Mouse (Mus musculus) fat pad, adult 2 months (tissue): ENCODE measurements around the gene Xpnpep3.

ENCODE experiments used
- DNase-seq: peaks from one replicate; pipeline ENCODE4 v3.0.0-alpha.2; 2011; ENCODE audit warnings: low read depth, low spot score; ENCODE audit errors: extremely low read depth

Gene Xpnpep3

DNA sequence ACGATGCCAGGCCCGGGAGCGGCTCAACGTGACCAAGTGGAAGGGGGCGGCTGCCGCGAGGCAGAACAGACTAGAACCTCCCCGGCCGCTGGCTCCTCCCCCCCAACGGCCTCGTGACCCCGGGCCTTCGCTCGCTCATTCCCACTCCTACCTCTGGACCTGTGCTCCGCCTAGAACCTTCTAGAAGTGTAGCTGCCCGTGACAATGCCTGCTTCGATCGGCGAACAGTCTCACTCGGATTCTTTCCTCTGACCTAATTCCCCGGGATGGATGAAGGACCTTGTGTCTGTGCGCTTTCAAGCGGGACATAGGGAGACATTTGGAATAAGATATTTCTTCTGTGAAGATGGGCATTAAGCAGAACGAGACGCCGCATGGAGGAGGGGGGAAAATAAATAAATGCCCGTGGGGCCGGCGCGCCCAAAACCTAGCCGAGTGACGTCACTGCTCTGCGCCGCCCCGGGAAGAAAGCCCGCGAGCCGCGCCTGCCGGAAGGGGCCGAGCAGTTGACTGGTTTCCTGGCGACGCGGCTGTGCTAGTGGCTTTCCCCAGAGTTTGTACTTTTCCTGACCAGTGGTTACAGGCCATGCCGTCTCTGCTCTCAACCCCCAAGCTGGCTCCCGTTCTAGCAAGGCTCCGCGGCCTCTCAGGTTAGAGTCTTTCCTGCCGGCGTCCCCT is at the start of gene Xpnpep3, which contains the start of gene St13:
TSS of gene Xpnpep3 (plus strand) at position 501 of the 678 bp plus-strand sequence.
TSS of gene St13 (minus strand) at position 440 of the 678 bp plus-strand sequence.
- no peak for DNase-seq

DNA sequence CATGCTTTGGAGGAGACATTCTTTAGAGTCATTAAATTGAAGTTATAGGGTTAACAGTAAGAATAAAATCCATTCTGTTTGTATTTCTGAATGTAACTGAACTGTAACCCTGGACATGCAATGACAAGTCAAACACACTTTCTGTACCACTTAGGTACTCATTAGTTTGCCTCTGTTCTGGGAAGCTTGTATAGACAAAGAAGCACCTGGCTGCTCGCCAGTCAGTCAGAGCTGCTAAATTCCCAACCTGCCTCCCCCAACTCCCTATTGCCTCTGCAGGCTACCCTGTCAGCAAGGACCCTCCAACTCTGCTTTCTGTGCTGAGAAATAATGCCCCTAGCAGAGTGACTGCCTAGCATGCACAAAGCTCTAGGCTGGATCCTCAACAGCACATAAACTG is 49.5 kb upstream of the Xpnpep3 start:
- DNase-seq = no peak

DNA sequence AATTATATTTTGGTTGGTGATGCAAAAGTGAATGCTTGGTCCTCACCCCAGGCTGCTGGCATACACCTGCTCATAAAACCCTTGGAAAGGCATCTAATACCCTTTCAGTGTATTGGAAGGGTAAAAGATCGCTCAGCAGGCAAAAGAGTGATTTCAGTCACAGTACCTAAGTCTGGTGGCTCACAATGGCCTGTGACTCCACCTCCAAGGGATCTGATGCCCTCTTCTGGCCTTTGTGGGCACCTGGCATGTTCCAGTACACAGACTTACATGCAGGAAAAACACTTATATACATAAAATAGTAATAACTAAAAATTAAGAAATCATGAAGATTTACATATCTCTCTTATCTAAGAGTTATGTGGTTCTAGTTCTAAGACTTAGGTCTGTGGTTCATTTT is 47.3 kb upstream of the Xpnpep3 start:
- no peak for DNase-seq

DNA sequence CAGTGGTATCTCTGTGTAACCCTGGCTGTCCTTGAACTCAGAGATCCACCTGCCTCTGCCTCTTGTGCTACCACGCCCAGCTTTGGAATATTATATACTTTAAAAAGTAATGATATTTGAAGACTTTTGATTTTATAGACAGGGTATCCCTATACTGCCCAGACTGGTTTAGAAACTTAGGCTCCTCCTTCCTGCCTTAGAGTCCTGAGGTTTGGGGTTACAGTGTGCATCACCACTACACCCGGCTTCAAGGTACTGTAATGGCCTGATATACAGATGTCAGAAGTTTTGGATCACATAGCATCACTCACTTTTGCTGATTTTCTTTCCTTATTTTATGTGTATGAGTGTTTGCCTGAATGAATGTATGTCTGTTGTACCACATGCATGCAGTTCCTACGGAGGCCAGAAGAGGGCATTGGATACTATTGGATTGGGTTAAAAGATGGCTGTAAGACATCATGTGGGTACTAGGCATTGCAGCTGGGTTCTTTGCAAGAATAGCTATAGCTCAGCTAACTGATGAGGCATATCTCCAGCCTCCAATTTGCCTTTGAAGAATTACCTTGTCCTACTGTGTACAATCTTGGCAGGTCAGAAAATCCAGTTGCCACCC is 44.7 kb upstream of the Xpnpep3 start:
- DNase-seq = no peak

DNA sequence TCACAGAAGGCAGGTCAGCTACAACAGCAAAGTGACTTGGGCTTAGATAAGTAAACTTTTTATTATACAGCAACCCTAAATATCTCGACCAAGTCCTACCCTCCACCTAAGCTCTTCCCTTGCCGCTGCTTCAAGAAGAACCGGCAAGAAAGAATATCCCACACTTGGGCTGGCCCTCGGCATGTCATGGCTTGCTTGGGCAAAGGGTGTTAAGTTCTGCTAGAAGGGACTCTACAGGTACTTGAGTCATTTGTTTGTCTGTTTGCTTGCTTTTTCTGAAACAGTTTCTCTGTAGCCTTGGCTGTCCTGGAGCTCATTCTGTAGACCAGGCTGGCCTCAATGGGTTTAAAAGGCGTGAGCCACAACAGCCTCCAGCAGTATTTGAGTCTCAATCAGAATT is 43.0 kb upstream of the Xpnpep3 start:
- DNase-seq = no peak

DNA sequence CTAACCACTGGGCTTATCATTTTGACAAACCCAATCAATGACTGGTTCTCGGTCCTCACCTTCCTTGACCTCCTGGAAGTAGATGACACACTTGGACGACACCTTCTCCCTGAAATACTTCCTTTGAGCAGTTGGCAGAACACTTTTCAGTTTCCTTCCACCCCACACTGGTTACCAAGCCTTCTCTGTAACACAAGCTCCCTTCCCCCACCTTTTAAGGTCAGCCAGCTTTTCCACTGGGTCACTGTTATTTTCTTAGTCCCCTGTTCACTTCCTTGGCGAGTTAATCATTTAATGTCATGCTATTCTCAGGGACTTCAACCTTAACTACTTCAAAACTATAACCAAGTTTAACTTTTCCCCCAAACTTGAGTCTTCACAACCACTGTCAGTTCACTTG is 41.0 kb upstream of the Xpnpep3 start:
- DNase-seq = no peak

DNA sequence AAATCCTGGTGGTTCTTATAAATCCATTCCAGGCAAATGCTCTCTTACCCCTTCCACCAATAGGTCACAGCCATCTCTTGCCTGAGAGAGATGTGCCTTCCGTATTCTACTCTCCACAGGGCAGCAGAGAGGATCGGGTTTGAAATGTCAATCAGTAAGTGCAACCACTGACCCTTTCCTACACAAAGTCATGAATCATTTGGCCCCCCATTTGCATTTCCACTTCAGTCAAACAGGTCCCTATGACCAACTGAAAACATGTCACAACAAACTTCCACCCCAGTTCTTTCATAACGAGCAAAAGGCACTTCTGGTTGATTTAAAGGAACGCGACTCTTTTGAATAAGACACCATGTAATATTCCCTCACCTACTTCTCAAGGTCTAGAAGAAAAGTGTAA is 40.5 kb upstream of the Xpnpep3 start:
- DNase-seq = no peak

DNA sequence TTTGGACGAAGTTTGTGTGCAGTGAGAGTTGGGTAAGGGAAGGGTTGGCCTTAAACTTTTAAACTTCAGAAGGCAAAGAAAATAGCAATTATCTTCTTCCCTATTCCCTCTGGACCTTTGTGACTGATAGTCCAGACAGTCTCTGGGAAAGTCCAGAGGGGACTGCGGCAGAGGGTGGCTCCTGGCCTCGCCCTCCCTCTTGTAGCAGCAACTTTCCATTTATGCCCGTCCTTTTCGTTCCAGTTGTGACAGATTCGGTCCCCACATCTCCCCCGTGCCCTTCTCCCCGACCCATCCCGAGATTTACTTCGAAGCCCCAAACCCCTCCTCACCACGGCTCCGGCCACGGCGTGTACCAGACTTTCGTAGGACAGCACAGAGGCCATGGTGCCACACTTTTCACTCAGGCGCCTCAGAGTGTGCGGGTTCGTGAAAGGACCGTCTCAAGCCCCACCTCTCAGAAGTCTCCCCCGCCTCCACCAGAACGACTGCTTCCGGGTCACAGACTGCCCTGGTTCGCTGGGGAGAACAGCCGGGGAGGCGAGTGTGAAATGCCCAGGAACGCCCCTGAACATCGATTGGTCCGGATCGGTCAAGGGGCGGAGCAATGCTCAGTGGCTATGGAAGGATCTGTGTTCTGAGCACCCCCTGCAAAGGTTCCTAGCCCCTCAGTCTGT is 39.5 kb upstream of the Xpnpep3 start, which contains the start of gene Slc25a17:
TSS of gene Slc25a17 (minus strand) at position 468 of the 677 bp plus-strand sequence.
- DNase-seq = no peak

DNA sequence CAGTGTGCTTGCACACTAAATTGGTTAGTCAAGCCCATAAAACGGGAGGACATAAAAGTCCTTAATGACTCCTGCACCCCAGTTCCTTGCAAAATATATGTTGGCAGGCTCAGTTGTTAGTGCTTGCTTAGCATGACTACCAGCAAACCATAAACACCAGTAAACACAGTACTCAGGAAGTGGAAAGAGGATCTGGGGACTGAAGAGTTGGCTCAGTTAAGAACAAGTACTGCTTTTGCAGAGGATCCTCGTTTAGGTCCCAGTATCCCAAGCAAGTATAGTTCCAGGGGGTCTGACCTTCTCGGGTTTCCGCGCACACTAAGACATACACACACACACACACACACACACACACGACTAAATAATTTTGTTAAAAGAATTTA is 38.9 kb upstream of the Xpnpep3 start:
- DNase-seq = no peak

DNA sequence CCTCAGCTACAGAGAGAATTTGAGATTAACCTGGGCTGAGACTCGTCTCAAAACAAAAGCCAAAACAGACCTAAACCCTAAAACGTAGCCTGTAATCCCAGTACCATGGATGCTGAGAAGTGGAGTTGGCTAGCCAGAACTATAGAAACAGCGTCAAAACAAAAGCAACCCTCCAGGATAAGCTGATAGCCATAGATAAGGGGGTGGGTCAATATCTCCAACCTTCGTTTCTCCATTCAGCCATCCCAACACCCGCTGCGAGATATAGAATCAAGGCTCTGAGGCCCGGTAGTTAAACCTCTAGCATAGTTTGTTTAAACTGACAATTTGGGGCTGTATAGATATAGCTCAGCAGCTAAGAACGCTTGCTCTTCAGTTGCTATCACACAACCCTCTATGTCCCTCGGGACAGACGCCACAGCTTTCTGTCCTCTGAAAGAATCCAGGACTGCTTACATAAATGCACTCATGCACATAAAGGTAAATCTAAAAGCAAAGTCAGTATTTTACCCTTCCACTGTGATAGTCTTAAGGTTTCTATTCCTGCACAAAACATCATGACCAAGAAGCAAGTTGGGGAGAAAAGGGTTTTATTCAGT is 38.4 kb upstream of the Xpnpep3 start:
- no peak for DNase-seq

DNA sequence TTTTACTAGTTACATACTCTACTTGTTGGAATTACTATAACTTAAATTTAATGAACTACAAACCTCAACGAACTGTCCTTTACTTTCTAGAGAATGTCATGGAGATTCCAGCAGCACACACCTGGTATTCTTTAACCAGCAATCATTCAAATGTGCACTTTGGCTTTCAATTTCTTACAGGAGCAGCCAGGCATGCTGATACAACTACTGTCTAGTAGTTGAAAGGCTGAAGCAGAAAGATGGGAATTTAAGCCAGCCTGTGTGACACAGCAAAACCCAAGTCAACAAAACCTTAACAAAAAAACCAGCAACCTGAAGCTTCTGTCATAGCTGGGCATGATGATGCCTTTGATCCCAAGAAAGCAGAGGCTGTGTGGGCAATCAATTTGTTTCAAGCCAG is 37.4 kb upstream of the Xpnpep3 start:
- no peak for DNase-seq

DNA sequence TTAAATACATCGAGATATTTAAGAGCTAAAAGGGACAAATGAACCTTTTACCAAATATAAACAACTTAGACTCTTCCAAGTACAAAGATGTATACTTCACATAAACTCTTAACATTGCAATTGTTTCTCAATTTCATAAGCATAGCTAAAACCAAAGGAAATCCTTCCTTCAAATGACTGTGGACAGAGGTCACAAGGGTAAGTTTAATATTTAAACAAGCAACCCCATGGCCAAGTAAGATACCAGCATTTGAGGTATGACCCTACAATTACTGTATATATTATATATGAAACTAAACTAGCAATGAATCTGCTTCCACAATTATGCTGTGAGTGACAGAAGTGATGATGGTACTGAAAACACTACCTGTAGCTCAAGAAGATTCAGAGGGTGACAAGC is 35.7 kb upstream of the Xpnpep3 start:
- DNase-seq = no peak

DNA sequence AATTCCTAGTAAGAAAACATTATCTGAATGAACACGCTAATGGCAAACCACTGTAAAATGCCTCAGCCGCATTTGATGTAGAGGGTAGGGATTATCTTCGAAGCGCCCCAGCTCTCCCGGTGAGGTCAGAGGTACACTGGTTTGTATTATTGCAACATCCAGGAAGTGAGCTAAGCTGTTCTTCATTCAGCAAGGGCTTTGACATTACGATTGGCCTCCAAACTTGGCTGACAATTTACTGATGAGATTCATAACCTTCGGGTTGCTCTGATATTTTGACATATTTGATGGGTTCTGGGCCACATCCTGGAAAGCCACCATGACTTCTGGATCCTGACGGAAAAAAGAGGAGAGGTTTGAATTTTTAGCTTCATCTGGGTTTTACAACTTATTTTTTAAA is 34.7 kb upstream of the Xpnpep3 start:
- no peak for DNase-seq

DNA sequence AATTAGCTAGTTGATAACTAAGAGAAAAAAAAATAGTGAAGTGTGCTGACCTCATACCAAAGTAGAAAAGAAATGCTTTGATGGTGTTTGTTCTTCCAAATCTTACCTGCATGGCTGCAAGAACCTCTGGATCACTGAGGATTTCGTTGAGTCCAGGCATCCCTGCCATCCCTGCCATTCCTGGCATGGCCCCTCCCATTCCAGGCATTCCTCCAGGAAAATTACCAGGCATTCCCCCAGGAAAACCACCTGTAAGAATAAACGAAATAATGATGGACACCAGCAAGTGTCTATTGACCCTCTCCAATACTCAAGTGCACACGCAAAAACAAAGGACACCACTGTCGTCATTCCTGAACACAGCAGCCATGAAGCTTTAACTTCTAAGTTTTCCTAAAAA is 33.7 kb upstream of the Xpnpep3 start:
- no peak for DNase-seq

DNA sequence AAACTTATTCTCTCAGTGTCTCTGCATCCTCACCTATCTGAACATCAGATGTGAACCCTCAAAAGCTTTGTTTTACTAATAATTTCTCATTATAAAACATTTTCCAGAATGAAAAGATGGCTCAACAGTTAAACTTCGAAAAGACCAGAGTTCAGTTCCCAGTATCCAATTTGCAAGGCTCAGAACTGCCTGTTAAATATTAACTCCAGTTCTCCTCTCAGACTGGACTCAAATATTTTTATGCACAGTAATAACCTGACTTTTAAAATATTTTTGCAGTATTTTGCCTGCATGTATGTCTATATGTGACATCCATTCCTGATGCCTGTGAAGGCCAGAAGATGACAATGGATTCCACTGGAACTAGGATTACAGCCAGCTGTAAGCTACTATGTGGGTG is 31.3 kb upstream of the Xpnpep3 start:
- DNase-seq = no peak

DNA sequence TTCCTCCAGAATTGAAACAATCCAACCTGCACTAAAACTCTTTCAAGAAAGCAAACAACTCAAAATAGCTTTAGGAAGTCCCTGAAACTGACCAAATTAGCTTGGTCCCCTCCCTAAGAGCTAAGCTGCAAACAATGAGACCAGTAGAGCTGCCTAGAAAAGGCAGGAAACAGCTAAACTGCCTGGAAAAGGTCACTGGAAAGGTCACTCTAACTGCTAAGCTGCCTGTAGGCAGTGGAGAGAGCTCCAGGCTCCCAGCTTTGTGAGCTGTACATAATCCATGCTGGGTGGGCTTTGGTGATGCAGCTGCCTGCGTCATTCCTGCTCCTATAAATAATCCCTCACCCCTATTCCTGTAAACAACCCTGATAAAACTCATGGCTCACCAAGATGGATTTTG is 29.6 kb upstream of the Xpnpep3 start:
- DNase-seq = no peak

DNA sequence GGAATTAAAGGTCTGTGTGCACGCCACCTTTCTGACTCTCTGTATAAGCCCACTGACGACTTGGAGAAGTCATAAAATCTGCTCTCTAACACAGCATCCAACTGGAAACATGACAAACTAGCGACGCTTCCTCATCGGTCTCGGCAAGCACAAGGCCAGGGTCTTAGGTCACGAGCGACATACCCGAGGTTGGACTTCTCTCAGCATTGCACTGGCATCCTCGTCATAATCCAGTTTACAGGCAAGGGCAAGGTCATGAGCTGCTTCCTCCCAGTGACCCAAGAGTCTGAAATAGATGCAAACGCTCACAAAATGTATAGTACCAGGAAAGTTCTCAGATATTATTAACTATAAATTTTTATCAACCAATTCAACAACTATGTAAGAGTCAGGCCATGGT is 25.3 kb upstream of the Xpnpep3 start:
- DNase-seq = no peak

DNA sequence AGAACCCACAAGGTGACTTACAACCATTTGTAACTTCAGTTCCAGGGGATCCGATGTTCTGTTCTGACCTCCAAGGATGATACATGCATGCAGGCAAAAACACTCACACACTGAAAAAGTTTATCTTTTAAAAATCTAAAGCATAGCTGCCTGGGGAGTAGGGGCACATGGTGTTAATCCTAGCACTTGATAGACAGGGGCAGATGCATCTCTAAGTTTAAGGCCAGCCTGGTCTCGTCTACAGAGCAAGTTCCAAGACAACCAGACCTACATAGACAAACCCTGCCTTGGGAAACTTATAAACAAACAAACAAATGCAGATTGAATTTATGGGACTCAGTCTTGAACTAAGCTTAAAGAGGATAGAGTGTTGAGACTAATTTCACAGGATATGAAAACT is 21.1 kb upstream of the Xpnpep3 start:
- no peak for DNase-seq

DNA sequence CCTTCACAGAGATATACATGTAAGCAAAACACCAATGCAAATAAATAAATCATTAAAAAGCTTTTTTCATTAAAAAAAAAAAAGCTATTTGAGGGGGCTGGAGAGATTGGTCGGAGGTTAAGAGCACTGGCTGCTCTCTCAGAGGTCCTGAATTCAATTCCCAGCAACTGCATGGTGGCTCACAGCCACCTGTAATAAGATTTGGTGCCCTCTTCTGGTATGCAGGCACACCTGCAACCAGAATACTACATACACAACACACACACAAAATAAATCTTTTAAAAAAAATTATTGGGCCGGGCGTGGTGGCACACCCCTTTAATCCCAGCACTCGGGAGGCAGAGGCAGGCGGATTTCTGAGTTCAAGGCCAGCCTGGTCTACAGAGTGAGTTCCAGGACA is 13.6 kb upstream of the Xpnpep3 start:
- no peak for DNase-seq

DNA sequence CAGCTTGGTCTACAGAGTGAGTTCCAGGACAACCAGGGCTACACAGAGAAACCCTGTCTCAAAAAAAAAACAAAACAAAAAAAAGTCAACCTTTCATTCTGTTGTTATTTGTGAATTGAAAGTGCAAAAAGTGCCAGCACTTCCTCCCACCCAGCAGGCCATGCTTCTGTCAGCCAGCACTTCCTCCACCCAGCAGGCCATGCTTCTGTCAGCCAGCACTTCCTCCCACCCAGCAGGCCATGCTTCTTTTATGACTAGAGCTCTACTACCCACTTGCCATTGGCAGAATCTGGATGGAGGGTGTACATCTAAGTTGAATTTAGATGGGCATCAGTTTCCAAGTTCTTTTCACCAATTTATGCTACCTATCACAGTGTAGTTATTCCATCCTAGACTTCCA is 6.9 kb upstream of the Xpnpep3 start:
- no peak for DNase-seq

DNA sequence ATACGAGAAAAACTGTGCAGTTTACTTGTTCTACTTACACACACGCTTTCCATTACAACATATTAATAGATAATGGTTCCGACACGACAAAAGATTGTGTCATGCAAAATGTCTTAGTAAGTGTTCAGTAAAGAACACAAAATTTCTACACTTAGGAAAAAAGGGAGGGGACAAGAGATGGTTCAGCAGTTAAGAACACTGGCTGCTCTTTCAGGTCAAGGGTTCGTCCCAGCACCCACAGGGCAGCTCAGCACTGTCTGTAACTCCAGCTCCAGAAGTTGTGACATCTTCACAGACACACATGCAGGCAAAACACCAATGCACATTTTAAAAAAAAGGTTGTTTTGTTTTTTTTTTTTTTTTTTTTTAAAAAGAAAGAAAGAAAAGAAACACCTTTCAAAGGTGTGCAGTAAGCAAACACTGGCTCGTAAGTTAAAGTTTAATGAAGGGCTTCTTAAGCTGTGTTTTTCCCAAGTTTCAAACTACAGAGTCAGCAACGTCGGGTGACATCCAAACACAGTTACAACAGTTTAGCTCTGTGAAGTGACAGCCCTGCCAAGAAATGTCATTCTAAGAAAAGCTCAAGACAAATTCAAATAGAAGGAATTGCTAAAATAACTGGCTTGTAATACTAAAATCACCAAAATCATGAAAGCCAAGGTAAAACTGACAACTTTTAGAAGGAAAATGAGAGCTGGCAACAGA is 5.6 kb upstream of the Xpnpep3 start:
- DNase-seq = peak; percentile 58
